Mouse (Mus musculus) heart, postnatal 14 days (tissue): ENCODE measurements at regions not wholly inside any gene's neighbourhood (a gene's known extent, or its start where the extent isn't known, plus 50 kb on each side); places are given as distances from the start of the nearest gene placed in this dataset.

Source experiments
- DNase-seq, 2 experiments: peaks; one replicate each; pipeline ENCODE4 v3.0.0; 2021 to 2022
- intact Hi-C: fragments of 180-260 bp; cut with DNase I; formaldehyde crosslinking; loops from one replicate; pipeline ENCODE4 v1.15.1; 2025

GRCm38 (mm10) chr8:92071305-92072253 lies 269.7 kb upstream of the Irx3 start:
- no peak for DNase-seq
- intact Hi-C loops: no loop called here

- DNase-seq: no peak
- intact Hi-C loops: no loop called here
Observed at GRCm38 (mm10) chr8:92070704-92071103, 268.8 kb upstream of the Irx3 start.

- DNase-seq: no peak
- intact Hi-C loops: no loop called here
Observed at GRCm38 (mm10) chr8:92066435-92066834, 264.6 kb upstream of the Irx3 start.

- intact Hi-C loops: no loop called here
- no peak for DNase-seq
Observed at GRCm38 (mm10) chr8:92065554-92066239, 263.8 kb upstream of the Irx3 start.

- intact Hi-C loops: no loop called here
- DNase-seq: no peak
Observed at GRCm38 (mm10) chr8:92064971-92065370, 263.1 kb upstream of the Irx3 start.

- intact Hi-C loops: no loop called here
- no peak for DNase-seq
Observed at GRCm38 (mm10) chr8:92064175-92064821, 262.4 kb upstream of the Irx3 start.

- no peak for DNase-seq
- intact Hi-C loops: no loop called here
Observed at GRCm38 (mm10) chr8:92063333-92063732, 261.5 kb upstream of the Irx3 start.

- intact Hi-C loops: no loop called here
- DNase-seq: no peak
Observed at GRCm38 (mm10) chr8:92059471-92059870, 257.6 kb upstream of the Irx3 start.

GRCm38 (mm10) chr8:92058953-92059352 lies 257.1 kb upstream of the Irx3 start:
- no peak for DNase-seq
- intact Hi-C loops: no loop called here

- DNase-seq: no peak
- intact Hi-C loops: no loop called here
Observed at GRCm38 (mm10) chr8:92057857-92058256, 256.0 kb upstream of the Irx3 start.

GRCm38 (mm10) chr8:92055590-92055989 lies 253.7 kb upstream of the Irx3 start:
- DNase-seq: no peak
- intact Hi-C loops: no loop called here

GRCm38 (mm10) chr8:92044695-92045094 lies 242.8 kb upstream of the Irx3 start:
- intact Hi-C loops: no loop called here
- no peak for DNase-seq

GRCm38 (mm10) chr8:92042951-92043350 lies 241.1 kb upstream of the Irx3 start:
- intact Hi-C loops: no loop called here
- DNase-seq: no peak

GRCm38 (mm10) chr8:92029954-92030353 lies 228.1 kb upstream of the Irx3 start:
- DNase-seq: no peak
- intact Hi-C loops: no loop called here

GRCm38 (mm10) chr8:92029516-92029915 lies 227.6 kb upstream of the Irx3 start:
- DNase-seq: no peak
- intact Hi-C loops: no loop called here

GRCm38 (mm10) chr8:92028308-92028707 lies 226.4 kb upstream of the Irx3 start:
- DNase-seq: no peak
- intact Hi-C loops: no loop called here

GRCm38 (mm10) chr8:92024133-92024532 lies 222.3 kb upstream of the Irx3 start:
- intact Hi-C loops: no loop called here

GRCm38 (mm10) chr8:92021521-92021920 lies 219.7 kb upstream of the Irx3 start:
- intact Hi-C loops: no loop called here
- DNase-seq: no peak

More at GRCm38 (mm10) chr8:92024133-92024532, 222.3 kb upstream of the Irx3 start:
- peak in 1 of 2 experiments; percentile 10 for DNase-seq

GRCm38 (mm10) chr8:92014704-92015103 lies 212.8 kb upstream of the Irx3 start:
- intact Hi-C loops: loop anchor here (10.0 kb wide), 1 partner anchor 490 kb away; no protein-coding TSS in a partner anchor
- no peak for DNase-seq

GRCm38 (mm10) chr8:92013183-92013582 lies 211.3 kb upstream of the Irx3 start:
- intact Hi-C loops: loop anchor here (10.0 kb wide), 1 partner anchor 488 kb away; no protein-coding TSS in a partner anchor
- no peak for DNase-seq

GRCm38 (mm10) chr8:92010412-92010811 lies 208.5 kb upstream of the Irx3 start:
- DNase-seq: no peak
- intact Hi-C loops: loop anchor here (2.0 to 10.0 kb wide), 2 partner anchors 210 to 486 kb away; no protein-coding TSS in a partner anchor
